Mouse (Mus musculus) lung, postnatal 14 days (tissue): ENCODE measurements around the gene Tenm2.

Source experiments
- DNase-seq: peaks from one replicate; pipeline ENCODE4 v3.0.0; 2021

The Tenm2 gene

GRCm38 (mm10) chr11:36096219-36096618, 1139.5 kb downstream of the Tenm2 start:
- DNase-seq = no peak

- DNase-seq = no peak
Measured at GRCm38 (mm10) chr11:36090210-36090609, 1145.6 kb downstream of the Tenm2 start.

GRCm38 (mm10) chr11:36081399-36082053, 1154.2 kb downstream of the Tenm2 start:
- no peak for DNase-seq

GRCm38 (mm10) chr11:36080766-36081165, 1155.0 kb downstream of the Tenm2 start:
- DNase-seq = no peak

- DNase-seq = no peak
Measured at GRCm38 (mm10) chr11:36078391-36078790, 1157.4 kb downstream of the Tenm2 start.

- DNase-seq = no peak
Measured at GRCm38 (mm10) chr11:36074015-36074567, 1161.7 kb downstream of the Tenm2 start.

- no peak for DNase-seq
Measured at GRCm38 (mm10) chr11:36073074-36073818, 1162.5 kb downstream of the Tenm2 start.

- DNase-seq = no peak
Measured at GRCm38 (mm10) chr11:36072646-36073045, 1163.1 kb downstream of the Tenm2 start.

GRCm38 (mm10) chr11:36072038-36072437, 1163.7 kb downstream of the Tenm2 start:
- DNase-seq = no peak

GRCm38 (mm10) chr11:36059325-36059843, 1176.4 kb downstream of the Tenm2 start:
- DNase-seq = no peak

- no peak for DNase-seq
Measured at GRCm38 (mm10) chr11:36056525-36056924, 1179.2 kb downstream of the Tenm2 start.

GRCm38 (mm10) chr11:36054323-36054722, 1181.4 kb downstream of the Tenm2 start:
- no peak for DNase-seq

GRCm38 (mm10) chr11:36053457-36053856, 1182.3 kb downstream of the Tenm2 start:
- no peak for DNase-seq

- no peak for DNase-seq
Measured at GRCm38 (mm10) chr11:36052598-36052997, 1183.2 kb downstream of the Tenm2 start.

- DNase-seq = no peak
Measured at GRCm38 (mm10) chr11:36052091-36052490, 1183.7 kb downstream of the Tenm2 start.

- no peak for DNase-seq
Measured at GRCm38 (mm10) chr11:36049547-36049946, 1186.2 kb downstream of the Tenm2 start.

GRCm38 (mm10) chr11:36045681-36046276, 1190.0 kb downstream of the Tenm2 start:
- DNase-seq = peak; percentile 71

GRCm38 (mm10) chr11:36041411-36041810, 1194.4 kb downstream of the Tenm2 start:
- DNase-seq = no peak

GRCm38 (mm10) chr11:36040508-36041233, 1195.1 kb downstream of the Tenm2 start:
- DNase-seq = no peak

GRCm38 (mm10) chr11:36039825-36040224, 1195.9 kb downstream of the Tenm2 start:
- DNase-seq = no peak

GRCm38 (mm10) chr11:36038386-36038785, 1197.4 kb downstream of the Tenm2 start:
- no peak for DNase-seq

GRCm38 (mm10) chr11:36037311-36037710, 1198.5 kb downstream of the Tenm2 start:
- no peak for DNase-seq
